Mouse (Mus musculus): ENCODE results near the gene Cldn5.

Gene Cldn5

DNA sequence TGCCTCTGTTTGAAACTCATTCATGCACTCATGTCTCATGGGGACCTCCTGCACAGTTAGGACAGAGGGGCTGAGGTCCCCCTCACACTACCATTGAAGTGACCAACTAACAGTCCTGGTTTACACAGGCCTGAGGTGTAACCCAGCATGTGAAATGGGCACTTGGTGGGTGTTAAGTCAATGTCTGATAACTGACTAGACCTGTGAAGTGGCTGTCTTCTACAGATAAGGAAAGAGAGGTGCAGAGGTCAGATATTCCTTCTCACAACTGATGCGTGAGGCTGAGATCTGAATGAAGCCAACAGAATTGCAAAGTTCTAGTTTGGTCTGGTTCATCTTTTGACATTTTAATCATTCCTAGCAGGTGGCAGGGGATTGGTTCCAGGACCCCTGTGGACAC lies 8.8 kb downstream of the Cldn5 start:
- no peak for DNase-seq

DNA sequence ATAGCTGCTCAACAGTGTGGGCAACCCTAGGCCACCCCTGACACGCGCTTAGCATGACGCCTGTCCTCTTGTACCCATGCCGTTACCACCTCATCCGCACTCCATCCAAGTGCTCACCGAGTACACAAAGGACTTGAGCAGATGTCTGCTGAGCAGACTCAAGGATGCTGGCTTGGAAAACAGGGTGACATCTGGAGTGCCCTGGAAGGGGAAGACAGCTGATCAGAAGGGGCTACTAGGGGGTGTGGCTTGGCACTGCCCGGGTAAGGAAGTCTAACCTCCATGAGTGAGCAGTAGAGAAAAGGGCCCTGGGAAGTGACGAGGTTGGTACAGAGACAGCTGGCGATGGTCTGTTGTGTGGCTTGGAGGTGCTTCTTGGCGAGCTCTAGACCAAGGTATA lies 10.0 kb downstream of the Cldn5 start:
- DNase-seq: no peak

DNA sequence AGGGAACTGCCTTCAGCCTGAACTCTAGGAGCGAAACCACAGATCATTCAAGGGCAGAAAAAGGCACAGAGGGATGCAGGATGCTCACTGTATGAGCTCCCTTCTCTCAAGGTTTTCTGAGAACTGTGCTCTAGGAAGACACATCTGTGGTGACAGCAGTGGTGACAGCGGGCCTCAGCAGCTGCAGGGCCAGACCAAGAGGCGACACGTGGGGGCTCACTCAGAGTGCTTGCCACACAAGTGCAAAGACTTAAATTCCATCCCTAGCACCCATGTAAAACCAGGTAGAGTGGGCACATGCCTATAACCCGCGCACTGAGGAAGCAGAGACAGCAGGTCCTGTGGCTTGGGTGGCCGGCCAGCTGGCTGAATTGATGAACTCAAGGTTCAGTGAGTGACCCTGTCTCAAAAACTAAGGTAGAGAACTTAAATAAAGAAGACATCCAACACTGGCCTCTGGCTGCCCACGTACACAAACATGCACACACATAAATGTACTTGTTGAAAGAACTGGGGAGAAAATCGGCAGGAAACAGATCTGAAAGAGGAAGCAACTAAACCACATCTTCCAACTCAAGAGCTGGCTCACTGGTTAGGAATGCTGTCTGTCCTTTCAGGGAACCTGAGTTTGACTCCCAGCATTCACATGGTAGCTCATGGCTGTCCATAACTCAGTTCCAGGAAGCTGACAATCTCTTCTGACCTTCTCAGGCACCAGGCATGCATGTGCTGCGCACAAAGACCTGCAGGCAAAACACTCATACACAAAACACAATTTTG lies 12.2 kb downstream of the Cldn5 start:
- DNase-seq: no peak

DNA sequence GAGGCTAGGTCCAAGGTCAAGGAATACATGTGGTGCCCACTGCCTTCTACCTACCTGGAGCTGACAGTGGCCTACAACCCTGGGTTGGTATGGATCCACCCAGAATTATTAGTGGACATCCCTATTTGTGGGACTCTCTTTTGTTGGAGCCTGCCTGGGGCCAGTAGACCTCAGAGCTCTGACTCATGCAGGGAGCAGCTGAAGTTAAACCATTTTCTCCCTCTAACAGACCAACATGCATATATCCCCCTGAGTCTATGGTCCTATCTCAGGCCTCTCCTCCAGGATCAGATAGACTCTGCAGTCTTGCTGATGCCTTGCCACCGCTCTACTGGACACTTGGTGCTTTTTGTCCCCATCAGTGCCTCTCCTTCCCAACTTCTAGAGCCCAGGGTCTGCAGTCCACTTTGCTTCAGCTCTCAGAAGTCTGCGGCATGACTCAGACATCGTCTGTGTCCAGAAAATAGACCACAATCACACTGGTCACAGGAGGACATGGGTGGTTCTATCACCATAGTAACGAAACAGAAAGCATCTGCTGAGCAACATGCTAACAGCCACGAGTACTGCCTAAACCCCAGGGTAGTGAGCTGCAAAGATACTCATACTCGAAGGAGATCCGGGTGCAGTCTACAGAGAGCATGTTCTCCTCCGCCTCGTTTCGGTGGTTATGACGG lies 18.7 kb downstream of the Cldn5 start:
- DNase-seq: no peak

DNA sequence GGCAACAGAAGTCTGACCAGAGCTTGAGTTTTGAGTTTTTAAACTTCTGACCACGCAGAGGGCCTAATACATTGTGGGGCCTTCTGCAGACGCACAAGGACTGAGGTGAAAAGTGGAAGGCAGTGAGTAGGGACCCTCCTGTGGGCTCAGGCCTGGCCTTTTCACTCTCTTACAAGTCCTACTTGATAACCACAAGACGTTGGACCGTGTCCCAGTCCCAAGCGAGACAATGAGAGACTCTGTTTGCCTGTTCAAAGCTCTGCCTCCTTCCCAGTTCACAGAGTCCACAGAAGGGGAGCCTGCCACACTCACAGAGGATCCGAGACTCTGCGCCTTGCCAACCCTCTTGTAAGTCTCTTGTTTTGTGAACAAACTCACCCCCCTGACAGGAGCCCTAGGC lies 20.0 kb downstream of the Cldn5 start:
- DNase-seq: no peak

DNA sequence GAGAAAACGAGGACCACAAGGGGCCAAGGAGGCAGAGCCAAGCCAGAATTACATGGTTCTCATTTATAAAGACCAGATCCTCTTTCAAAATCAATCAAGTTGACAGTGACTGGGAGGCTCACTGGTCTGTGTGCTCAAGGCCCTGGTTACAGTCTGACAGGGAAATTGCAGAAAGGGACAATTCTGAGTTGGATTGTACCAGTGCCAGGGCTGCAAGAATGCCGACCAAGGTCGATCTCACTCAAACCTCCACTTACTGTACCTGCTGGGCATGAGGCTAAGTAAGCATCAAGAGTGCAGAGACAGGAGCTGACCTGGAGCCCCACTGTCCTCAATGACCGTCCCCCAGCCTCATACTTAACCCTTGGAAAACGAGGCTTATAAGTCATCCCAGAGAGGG lies 21.5 kb downstream of the Cldn5 start:
- no peak for DNase-seq

DNA sequence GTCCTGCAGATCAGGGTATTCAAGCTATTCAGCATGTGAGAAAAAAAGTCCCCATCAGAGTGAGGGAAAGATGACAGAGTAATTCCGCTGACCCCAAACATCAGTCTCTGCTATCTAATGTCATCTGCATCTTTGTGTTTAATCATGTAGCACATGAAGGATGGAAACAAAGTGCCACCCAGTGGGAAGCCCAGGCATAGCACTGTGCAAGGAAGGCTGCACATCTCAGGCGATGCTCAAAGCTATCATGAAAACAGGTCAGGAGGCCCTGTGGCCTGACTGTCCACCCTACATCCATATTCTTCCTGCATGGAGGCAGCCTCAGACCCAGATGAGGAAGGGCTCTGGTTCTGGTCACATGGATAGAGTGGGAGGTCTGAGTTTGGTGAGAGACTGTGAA lies 22.2 kb downstream of the Cldn5 start:
- peak; percentile 30 for DNase-seq

DNA sequence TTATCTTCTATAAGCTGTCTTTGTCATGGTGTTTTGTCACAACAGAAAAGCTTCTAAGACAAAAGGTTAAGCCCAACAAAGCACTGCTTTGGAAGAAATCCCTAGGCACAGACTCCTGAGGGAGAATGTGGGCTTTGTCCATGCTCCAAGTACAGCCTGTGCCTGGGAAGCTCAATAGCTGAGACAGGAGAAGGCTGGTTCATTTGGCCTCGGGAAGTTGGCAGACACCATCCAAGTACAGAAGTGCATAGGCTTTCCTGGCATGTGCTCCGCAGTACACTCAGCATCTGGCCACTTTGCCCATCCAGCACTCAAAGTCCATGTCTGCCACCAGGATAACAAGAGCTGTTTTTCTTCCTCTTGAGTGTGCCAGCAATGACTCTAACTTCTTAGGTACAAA lies 29.1 kb downstream of the Cldn5 start:
- no peak for DNase-seq

DNA sequence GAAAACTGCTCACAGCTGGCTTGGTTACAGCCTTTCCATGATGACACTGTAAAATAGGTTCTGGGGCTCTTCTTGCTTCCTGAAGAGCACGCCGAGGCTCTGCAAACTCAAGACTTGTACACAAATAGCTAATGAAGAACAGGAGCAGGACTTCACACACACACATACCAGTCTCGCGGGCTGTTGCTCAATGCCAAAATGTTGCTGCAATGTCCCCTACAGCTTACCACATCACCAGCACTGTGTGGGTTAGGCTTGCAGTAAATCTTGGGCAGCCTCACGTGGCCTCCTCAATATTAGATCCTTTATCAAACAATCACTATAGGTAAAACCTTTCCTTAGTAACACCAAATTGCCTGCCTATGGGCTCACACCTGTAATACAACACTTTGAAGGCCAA lies 32.4 kb downstream of the Cldn5 start:
- no peak for DNase-seq

DNA sequence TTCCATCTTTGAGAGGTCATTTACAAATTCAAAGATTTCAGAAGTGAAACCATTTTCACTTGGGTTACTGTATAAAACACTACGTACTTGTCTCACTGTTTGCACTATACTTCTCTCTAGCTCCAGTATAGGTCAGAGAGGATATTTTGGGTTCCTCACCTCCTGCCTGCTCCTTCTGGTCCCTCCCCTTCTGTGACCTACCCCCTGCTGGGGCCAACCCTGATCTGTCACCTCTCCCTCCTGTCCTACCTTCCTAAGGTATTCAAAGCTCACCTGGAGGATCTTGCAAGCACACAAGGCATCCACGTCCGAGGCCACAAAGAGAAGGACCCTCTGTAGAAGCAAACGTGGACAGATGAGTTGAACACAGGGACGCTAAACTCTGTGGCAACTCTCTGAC lies 34.4 kb downstream of the Cldn5 start:
- DNase-seq: no peak

DNA sequence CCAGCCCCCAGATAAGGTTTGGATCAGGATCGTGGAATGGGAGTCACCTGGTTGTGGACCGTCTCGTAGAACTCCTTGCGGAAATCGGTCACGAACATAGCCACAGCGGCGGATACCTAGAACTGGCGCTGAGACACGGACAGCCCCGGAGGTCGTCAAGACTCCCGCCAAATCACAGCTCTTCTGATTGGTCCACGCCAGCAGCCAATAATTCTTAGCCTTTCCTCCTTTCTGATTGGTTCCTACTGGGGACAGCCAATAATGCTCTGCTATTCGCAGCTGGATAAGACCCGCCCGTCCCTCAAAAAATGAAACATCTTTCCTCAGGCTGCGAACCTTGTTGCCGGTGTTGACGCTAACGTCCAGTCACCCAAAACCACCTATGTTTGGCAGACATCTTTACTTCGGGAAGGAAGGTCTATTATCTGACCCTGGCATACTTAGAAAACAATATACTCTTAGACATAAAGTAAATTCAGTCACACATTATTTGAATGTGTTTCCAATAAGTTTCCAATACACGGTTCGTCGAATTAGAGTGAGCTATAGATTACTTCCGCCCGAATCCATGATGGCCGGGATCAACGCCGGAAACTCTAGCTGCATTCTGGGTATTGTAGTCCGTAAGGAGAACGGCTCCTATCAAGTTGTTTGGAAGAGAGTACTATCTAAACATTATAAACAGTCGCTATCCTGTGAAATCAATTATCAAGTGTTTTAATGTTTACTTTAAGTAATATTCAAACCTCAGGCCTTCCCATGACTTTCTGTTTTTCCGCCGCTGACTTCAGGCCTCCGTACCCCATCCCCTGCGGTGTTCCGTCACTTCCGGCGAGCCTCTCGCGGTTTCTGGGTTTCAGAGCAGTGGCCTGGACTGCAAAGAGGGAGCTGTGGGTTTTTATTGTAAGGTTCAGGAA lies 35.1 kb downstream of the Cldn5 start, which contains the start of the genes Ufd1 and Cdc45:
Gene Ufd1 (plus strand): TSS at position 312 of the 917 bp plus-strand sequence.
Gene Cdc45 (minus strand): TSS at position 520 of the 917 bp plus-strand sequence.
- DNase-seq: peak; percentile 94

DNA sequence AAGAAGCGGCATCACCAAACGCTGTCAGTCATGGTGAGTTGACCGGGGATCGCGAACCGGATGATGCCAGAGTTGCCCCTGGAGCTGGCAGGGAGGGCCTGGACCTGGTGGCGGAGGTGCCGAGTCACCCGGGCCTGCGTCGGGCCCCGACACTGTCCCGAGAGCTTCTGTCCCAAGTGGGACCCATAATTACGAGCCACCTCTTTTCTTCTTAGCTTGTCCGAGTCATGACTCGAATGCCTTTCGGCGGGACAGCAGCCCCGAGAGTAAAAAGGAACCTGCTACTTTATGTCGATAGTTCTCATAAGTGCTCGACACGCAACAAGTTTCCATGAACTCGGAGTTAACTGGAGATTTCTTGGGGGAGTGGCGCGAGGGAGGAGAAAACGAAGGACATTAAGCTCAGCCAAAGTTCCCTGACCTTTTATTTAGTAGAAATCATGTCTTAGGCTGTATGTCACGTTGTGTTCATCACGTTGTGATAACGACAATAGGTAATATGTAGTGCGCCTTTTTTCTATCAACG lies 35.8 kb downstream of the Cldn5 start:
- no peak for DNase-seq

DNA sequence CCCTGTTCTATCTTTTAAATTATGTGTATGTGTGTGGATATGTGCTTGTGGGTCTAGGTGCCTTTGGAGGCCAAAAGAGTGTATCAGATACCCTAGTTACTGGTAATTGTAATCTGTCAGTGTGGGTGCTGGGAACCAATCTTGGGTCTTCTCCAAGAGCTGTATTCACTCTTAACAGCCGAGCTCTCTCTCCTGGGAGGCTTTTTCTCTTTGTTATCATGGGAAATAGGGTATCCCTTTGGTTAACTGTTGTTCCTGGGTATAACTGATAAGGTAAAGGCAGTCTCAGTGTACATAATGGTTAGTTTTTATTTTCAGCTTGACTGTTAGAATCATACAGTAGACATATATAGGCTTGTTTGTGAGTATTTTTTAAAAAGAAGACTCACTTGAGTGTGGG lies 45.7 kb downstream of the Cldn5 start:
- no peak for DNase-seq

DNA sequence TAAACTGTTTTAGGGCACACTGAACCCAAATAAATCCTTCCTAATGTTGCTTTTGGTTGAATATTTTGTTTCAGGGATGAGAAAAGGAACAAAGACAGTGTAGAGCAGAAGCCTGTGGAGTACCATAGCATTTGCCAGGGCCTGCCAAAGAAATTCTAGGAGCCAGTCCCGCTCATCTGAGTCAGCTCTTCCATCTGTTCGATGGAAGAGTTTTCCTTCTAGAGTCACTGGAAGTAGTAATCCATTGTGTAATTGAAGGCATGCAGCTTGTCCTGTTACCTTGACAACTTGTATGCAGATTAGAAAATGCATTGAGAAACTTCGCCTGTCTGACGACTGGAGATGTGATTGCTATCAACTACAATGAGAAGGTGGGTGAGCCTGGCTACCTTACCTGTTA lies 46.3 kb downstream of the Cldn5 start:
- DNase-seq: no peak
